Comparison of ENCODE assay signal across 1 mouse cellular context in the genomic region with DNA sequence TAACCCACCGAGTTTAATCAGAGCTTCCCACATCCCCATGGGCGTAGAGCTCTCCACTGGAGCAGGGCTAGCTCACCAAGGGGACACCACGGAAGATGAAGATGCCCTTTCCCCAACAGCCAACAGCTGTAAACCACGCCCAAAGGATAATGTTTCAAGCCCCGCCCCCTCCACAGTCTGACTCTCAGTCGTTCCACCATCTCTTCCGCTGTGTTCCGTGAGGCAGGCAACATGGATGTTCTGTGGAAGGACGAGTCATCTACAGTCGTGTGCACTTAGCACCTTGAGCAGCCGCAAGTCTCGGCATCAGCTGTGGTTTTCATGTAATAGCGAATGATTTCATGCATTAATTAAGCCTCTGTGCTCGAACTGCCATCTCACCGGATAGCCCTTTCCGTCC.
TF ChIP-seq lines count a peak whose summit lies in the region.

No protein-coding gene starts in this region.

TF ChIP-seq in ES-E14, 5 proteins besides CTCF, POLR2A, EP300 and RAD21:
- TF ChIP-seq CHD2 (IDR thresholded peaks at IDR 0.05; ENCODE audit: low read depth, low read length) (no peak), ZNF384 (IDR thresholded peaks at IDR 0.05; ENCODE audit: low read depth, low read length) (no peak), MAFK (IDR thresholded peaks at IDR 0.05; ENCODE audit: insufficient read depth, low read depth, low read length) (no peak), ZC3H11A (IDR thresholded peaks at IDR 0.05; ENCODE audit: borderline replicate concordance, low read depth, low read length) (no peak), HCFC1 (IDR thresholded peaks at IDR 0.05; ENCODE audit: borderline replicate concordance, insufficient read depth, low read length) (no peak)
TF ChIP-seq in ES-E14: peak in this region for 0.
